In genomic region chr16:35734038-35734437, GRCm38 (mm10) we compare ENCODE assay signal across 8 mouse cellular contexts. TPM values are rescaled to one million over a fixed set of nuclear protein-coding genes. Genes with fewer than 3 reads are reported as not detected.
DNase-seq lines count a peak whose midpoint lies in the region; ATAC-seq and TF ChIP-seq lines count a peak whose summit lies in the region.

No protein-coding gene starts in this region.

- 23% methylated on average over 6 of the region's 6 CpGs for WGBS in cerebellum, adult 2 months
- 18% methylated on average over 6 of the region's 6 CpGs for WGBS in kidney, postnatal 0 days
- WGBS in lung, postnatal 0 days, result 10% methylated on average over 6 of the region's 6 CpGs

- intact Hi-C loops in gastrocnemius, postnatal 36 days (cut with DNase I), result loop anchor here (1.0 kb wide), 1 partner anchor 83 kb away; no protein-coding TSS in a partner anchor

- H3K27ac ChIP-seq in cerebellum, adult 2 months (ENCODE audit: insufficient read depth, low read length), result no peak overlapping the region
- no peak overlapping the region for H3K27ac ChIP-seq in kidney, postnatal 0 days
- no peak overlapping the region for H3K27ac ChIP-seq in lung, postnatal 0 days (ENCODE audit: low read length)

- no peak overlapping the region for H3K4me2 ChIP-seq in kidney, postnatal 0 days (ENCODE audit: low read length)
- no peak overlapping the region for H3K4me2 ChIP-seq in lung, postnatal 0 days (replicated peaks; ENCODE audit: low read depth, low read length)

- ATAC-seq in kidney, postnatal 0 days (replicated peaks; ENCODE audit: low FRiP score, low read depth), result peak; percentile 43; the same call in 1 of the 2 replicates
- ATAC-seq in lung, postnatal 0 days, result peak; percentile 70

- DNase-seq in CD8-positive naive resting alpha-beta T cell, adult 2 months (ENCODE audit: low read depth in 2 of 2, low spot score in 2 of 2), result peak; percentile 70 to 78
- DNase-seq in NIH3T3 (ENCODE audit: low read depth), result peak; percentile 74
- peak; percentile 54 to 71 for DNase-seq in cerebellum, adult 2 months
- DNase-seq in gastrocnemius, postnatal 36 days, result peak; percentile 61 to 70
- DNase-seq in kidney, postnatal 0 days (ENCODE audit: low spot score), result peak; percentile 68
- DNase-seq in lung, postnatal 0 days (ENCODE audit: low spot score), result peak; percentile 72
- DNase-seq in skeletal muscle tissue, adult 2 months (ENCODE audit: low read depth, low spot score), result peak; percentile 63
- DNase-seq in Muller cell, postnatal 12 days (ENCODE audit: inconsistent ontology term), result no peak

- TF ChIP-seq POLR2A in cerebellum, adult 2 months (IDR thresholded peaks at IDR 0.05; ENCODE audit: borderline replicate concordance, insufficient read depth, low read length), result no peak

- no peak overlapping the region for H3K4me3 ChIP-seq in cerebellum, adult 2 months (replicated peaks; ENCODE audit: insufficient read depth, low read depth, low read length)
- H3K4me3 ChIP-seq in kidney, postnatal 0 days (replicated peaks; ENCODE audit: low read depth, low read length), result no peak overlapping the region
- H3K4me3 ChIP-seq in lung, postnatal 0 days (ENCODE audit: low read depth, low read length), result no peak overlapping the region

- H3K9me3 ChIP-seq in kidney, postnatal 0 days (replicated peaks; ENCODE audit: low read length), result no peaks in the 10 kb centered on the region
- H3K9me3 ChIP-seq in lung, postnatal 0 days (ENCODE audit: low read length), result no peaks in the 10 kb centered on the region

- TF ChIP-seq EP300 in lung, postnatal 0 days (IDR thresholded peaks at IDR 0.05), result no peak

- TF ChIP-seq CTCF in cerebellum, adult 2 months (IDR thresholded peaks at IDR 0.05; ENCODE audit: borderline replicate concordance, insufficient read depth, low read depth, low read length), result peak; percentile 86
- TF ChIP-seq CTCF in kidney, postnatal 0 days (IDR thresholded peaks at IDR 0.05; ENCODE audit: low read depth), result peak; percentile 82
- TF ChIP-seq CTCF in lung, postnatal 0 days (IDR thresholded peaks at IDR 0.05), result peak; percentile 94

- peaks cover 5% of the 10 kb centered on the region; the same call in 1 of the 2 replicates for H3K36me3 ChIP-seq in kidney, postnatal 0 days (ENCODE audit: insufficient read depth, low read length)
- no peaks in the 10 kb centered on the region for H3K36me3 ChIP-seq in lung, postnatal 0 days (ENCODE audit: insufficient read depth, low read length)

- no peak overlapping the region for H3K9ac ChIP-seq in kidney, postnatal 0 days (ENCODE audit: low read depth, low read length)
- no peak overlapping the region for H3K9ac ChIP-seq in lung, postnatal 0 days (replicated peaks; ENCODE audit: low read depth)

- H3K4me1 ChIP-seq in cerebellum, adult 2 months (ENCODE audit: control insufficient read depth, insufficient read depth, low read length), result peaks cover 11% of the 10 kb centered on the region
- H3K4me1 ChIP-seq in kidney, postnatal 0 days (replicated peaks; ENCODE audit: insufficient read depth, low read length), result no peaks in the 10 kb centered on the region
- H3K4me1 ChIP-seq in lung, postnatal 0 days (ENCODE audit: insufficient read depth, low read depth, low read length), result no peaks in the 10 kb centered on the region

- no peaks in the 10 kb centered on the region for H3K27me3 ChIP-seq in cerebellum, adult 2 months (ENCODE audit: control insufficient read depth, insufficient read depth, low read length)
- H3K27me3 ChIP-seq in kidney, postnatal 0 days (ENCODE audit: insufficient read depth, low read length), result no peaks in the 10 kb centered on the region
- H3K27me3 ChIP-seq in lung, postnatal 0 days (replicated peaks; ENCODE audit: insufficient read depth, low read length), result no peaks in the 10 kb centered on the region

RNA-seq across cellular contexts. Expression of gene Dirc2, which starts 35.1 kb away (rescaled TPM):
- 56.8 and 57.3 TPM in 2 replicates for polyA plus RNA-seq in cerebellum, adult 2 months (2012; rRNA removed)
- 10 to 100 TPM; 54.7 to 57.4 TPM for total RNA-seq in gastrocnemius, postnatal 36 days (2021)
- polyA plus RNA-seq in kidney, postnatal 0 days (2015; fragmentation: Nextera tagmentation; extraction: Ambion mirVana), result 17.3 and 17.7 TPM in 2 replicates
- 18.0 and 18.6 TPM in 2 replicates for polyA plus RNA-seq in lung, postnatal 0 days (2015; fragmentation: Nextera tagmentation; extraction: Ambion mirVana)

RNA-seq across cellular contexts. Expression of gene Hspbap1, which starts 36.1 kb away (rescaled TPM):
- polyA plus RNA-seq in cerebellum, adult 2 months (2012; rRNA removed), result 5.7 and 6.1 TPM in 2 replicates
- total RNA-seq in gastrocnemius, postnatal 36 days (2021), result 1 to 10 TPM; 2.7 to 3.4 TPM
- 10.8 and 12.7 TPM in 2 replicates for polyA plus RNA-seq in kidney, postnatal 0 days (2015; fragmentation: Nextera tagmentation; extraction: Ambion mirVana)
- polyA plus RNA-seq in lung, postnatal 0 days (2015; fragmentation: Nextera tagmentation; extraction: Ambion mirVana), result 9.3 and 9.9 TPM in 2 replicates
